Mouse (Mus musculus): ENCODE data around the gene Nxn. TPM values are rescaled to one million over a fixed set of nuclear protein-coding genes. Genes with fewer than 3 reads are reported as not detected.
A peak's percentile ranks its signal among the peaks of the same experiment; 100 is the strongest.

The Nxn gene
- polyA plus RNA-seq, 1 experiment from 2014 or later: 74.8 TPM

DNA sequence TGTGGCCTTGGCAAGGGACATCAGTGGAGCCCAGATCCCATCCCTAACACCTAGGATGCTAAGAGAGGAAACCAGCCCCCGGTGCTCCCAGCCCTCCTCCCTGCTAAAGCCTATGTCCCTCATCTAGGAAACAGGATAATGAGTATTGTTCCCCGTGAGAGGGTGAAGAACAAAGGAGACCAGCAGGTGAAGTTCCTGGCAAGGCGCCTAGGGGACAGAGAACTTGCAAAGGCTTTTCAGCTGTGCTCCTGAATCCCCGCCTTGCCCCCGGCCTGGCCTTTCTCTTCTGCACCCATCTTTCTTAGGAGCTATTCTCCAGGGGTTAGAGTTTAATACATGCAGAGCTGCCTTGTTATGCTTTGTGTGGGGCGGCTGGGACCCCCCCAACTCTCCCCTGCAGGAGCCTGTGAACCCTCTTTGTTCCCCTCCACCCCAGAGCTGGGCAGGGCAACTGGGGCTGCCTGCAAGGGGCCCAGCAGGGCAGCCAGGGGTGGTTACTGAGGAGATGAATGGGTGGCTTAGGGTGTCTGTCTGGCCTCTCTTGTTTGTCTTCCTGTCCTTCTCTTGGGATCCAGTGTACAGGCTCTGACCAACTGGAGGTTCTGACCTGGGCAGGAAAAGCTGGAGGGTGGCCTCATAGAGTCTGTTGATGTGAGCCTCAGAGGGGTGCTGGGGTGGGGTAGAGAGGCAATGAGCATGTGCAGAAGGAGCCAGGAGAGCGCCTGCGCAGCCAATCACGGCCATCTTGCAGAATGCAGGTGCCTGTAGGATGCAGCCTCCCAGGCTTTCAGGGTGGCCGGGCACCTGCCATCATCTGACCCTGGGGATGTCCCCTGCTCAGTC lies 138.5 kb downstream of the Nxn start:
- Histone ChIP-seq H3K36me3 (peaks cover 51% of the 10 kb centered on the region), H3K9ac (no peak overlapping the region), H3K27ac (replicated peaks) (no peak overlapping the region), H3K4me2 (replicated peaks) (no peak overlapping the region), H3K9me3 (replicated peaks) (no peaks in the 10 kb centered on the region), H3K4me3 (replicated peaks) (no peak overlapping the region), H3K4me1 (peaks cover 44% of the 10 kb centered on the region), H3K27me3 (no peaks in the 10 kb centered on the region)
- WGBS: 71% methylated on average over 10 of the region's 10 CpGs
- ATAC-seq (ENCODE audit: insufficient number of reproducible peaks, low FRiP score, low TSS enrichment, low read depth): no peak

- Histone ChIP-seq H3K27me3 (no peaks in the 10 kb centered on the region), H3K4me3 (replicated peaks) (no peak overlapping the region), H3K4me2 (replicated peaks) (no peak overlapping the region), H3K4me1 (peaks cover 54% of the 10 kb centered on the region), H3K27ac (replicated peaks) (no peak overlapping the region), H3K36me3 (peaks cover 47% of the 10 kb centered on the region), H3K9ac (no peak overlapping the region), H3K9me3 (replicated peaks) (no peaks in the 10 kb centered on the region)
- no peak for ATAC-seq (ENCODE audit: insufficient number of reproducible peaks, low FRiP score, low TSS enrichment, low read depth)
- 81% methylated on average over 6 of the region's 6 CpGs for WGBS
Measured at GRCm38 (mm10) chr11:76258511-76258910, 140.4 kb downstream of the Nxn start.

DNA sequence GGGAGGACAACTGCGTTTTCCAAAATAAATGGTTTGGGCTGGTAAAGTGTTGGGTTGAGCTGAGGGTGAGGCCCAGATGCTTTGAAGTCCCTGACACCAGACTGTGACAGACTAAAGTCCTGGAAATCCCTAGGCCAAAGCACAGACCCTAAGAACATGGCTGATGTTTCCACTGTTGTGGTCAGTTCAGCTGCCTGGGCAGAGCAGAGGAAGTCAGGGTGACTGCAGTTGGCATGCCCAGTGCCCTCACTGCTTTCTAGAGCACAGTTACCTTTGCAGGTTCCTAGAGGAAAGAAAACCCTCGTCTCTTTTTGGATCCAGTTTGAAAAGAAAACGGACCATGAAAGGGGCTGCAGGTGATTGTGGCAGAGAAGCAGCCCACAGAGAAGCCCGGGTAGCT lies 141.6 kb downstream of the Nxn start:
- H3K9me3 ChIP-seq (replicated peaks): no peaks in the 10 kb centered on the region
- no peak overlapping the region for H3K4me3 ChIP-seq (replicated peaks)
- no peak for ATAC-seq (ENCODE audit: insufficient number of reproducible peaks, low FRiP score, low TSS enrichment, low read depth)
- WGBS: 74% methylated on average over 4 of the region's 4 CpGs
- peaks cover 51% of the 10 kb centered on the region for H3K4me1 ChIP-seq
- H3K4me2 ChIP-seq (replicated peaks): no peak overlapping the region
- no peak overlapping the region for H3K9ac ChIP-seq
- H3K27ac ChIP-seq (replicated peaks): no peak overlapping the region
- H3K27me3 ChIP-seq: no peaks in the 10 kb centered on the region
- peaks cover 46% of the 10 kb centered on the region for H3K36me3 ChIP-seq

DNA sequence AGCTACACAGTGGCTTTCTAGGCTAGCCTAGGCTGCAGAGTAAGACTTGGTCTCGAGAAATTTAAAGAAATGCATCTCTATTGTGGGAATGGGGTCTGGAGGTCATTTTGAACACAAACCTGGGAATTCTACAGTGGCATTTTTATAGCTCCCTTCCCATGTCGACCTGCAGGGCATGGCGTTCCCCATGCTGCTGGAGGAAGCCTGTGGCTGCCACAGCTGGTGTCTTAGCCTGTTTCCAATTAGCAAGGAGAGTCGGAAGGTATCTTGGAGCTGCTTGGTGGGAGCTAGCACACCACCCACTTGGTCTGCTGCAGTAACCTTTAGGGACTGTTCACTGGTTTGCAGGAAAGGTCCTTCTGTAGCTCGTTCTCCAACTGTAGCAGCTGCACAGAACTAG lies 142.8 kb downstream of the Nxn start:
- peaks cover 55% of the 10 kb centered on the region for H3K4me1 ChIP-seq
- no peak overlapping the region for H3K4me2 ChIP-seq (replicated peaks)
- WGBS: 21% methylated on average over 5 of the region's 5 CpGs
- no peaks in the 10 kb centered on the region for H3K27me3 ChIP-seq
- no peaks in the 10 kb centered on the region for H3K9me3 ChIP-seq (replicated peaks)
- ATAC-seq (ENCODE audit: insufficient number of reproducible peaks, low FRiP score, low TSS enrichment, low read depth): no peak
- peaks cover 41% of the 10 kb centered on the region for H3K36me3 ChIP-seq
- H3K27ac ChIP-seq (replicated peaks): peak overlapping the region; percentile 44
- H3K9ac ChIP-seq: no peak overlapping the region
- H3K4me3 ChIP-seq (replicated peaks): no peak overlapping the region

DNA sequence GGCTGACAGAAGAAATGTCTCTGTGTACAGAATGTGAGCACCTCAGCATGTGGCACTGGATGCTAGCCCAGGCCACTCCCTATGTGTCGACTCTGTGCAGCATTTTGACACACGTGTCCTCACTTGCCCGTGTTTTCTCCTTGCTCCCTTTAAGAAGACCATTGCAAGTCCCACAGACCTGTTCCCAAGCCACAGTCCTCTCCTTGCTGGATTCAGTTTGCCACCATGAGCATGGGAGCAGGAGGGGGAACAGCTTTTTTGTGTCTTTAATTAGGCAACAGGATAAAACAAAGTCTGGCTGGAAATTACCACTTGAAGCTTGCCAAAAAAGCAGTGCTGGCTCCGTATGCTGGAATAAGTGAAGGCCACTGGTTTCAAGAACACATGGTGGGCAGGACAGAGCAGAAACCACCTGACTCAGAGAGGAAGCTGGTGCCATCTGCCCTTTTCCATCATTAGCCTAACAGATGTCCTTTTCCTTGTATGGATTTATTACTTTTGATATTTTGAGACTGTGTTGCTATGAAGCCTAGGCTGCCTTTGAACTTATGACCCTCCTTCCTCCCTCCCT lies 143.4 kb downstream of the Nxn start:
- Histone ChIP-seq H3K4me3 (replicated peaks) (no peak overlapping the region), H3K36me3 (peaks cover 41% of the 10 kb centered on the region), H3K4me2 (replicated peaks) (no peak overlapping the region), H3K4me1 (peaks cover 52% of the 10 kb centered on the region), H3K27me3 (no peaks in the 10 kb centered on the region), H3K27ac (replicated peaks) (peak overlapping the region; percentile 44), H3K9ac (no peak overlapping the region), H3K9me3 (replicated peaks) (no peaks in the 10 kb centered on the region)
- WGBS: 47% methylated on average over 4 of the region's 4 CpGs
- no peak for ATAC-seq (ENCODE audit: insufficient number of reproducible peaks, low FRiP score, low TSS enrichment, low read depth)

- Histone ChIP-seq H3K9me3 (replicated peaks) (no peaks in the 10 kb centered on the region), H3K36me3 (peaks cover 42% of the 10 kb centered on the region), H3K9ac (peak overlapping the region; percentile 12; the same call in 1 of the 2 replicates), H3K27ac (replicated peaks) (peak overlapping the region; percentile 72), H3K4me1 (peaks cover 50% of the 10 kb centered on the region), H3K4me2 (replicated peaks) (no peak overlapping the region), H3K27me3 (no peaks in the 10 kb centered on the region), H3K4me3 (replicated peaks) (no peak overlapping the region)
- ATAC-seq (ENCODE audit: insufficient number of reproducible peaks, low FRiP score, low TSS enrichment, low read depth): 0 out of 2 replicates have a peak, but pooled peaks have one; percentile 44
- WGBS: 72% methylated on average over 4 of the region's 4 CpGs
Measured at GRCm38 (mm10) chr11:76253918-76254264, 145.0 kb downstream of the Nxn start.

DNA sequence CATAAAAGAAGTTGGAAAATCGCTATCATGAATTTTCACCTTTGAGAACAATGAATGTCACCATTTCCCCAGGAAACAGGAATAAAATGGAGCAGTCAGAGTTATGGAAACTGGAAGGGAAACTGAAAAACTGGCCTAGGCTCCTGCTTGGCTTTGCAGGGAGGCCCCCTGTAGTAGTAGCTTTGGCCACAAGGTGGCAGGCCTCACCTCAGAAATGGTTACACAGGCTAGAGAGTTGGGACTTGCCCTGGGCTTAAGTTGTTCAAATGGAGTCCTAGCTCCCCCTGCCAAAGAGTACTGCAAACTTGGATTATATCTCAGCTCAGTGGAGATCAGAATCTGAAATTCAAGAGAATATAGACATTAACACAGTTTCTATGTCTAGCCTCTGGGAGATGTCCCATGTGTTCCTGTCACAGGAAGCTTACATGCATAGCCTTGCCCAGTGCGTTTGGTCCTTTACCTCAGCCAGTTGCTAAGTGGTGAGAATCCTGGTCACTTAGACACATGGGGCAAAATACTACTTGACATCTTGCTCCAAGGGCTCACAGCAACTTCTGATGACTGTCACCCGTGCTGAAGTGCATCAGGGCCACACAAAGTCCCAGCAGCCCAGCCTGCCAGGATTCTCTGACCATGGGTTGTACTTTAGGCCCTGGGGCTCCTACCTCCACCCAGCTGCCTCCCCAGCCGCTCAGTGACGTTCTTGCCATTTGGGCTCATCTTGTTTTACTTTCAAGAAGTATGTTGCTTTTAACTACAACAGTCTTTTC lies 145.6 kb downstream of the Nxn start:
- Histone ChIP-seq H3K36me3 (peaks cover 43% of the 10 kb centered on the region), H3K4me1 (peaks cover 50% of the 10 kb centered on the region), H3K4me2 (replicated peaks) (no peak overlapping the region), H3K9ac (no peak overlapping the region), H3K27me3 (no peaks in the 10 kb centered on the region), H3K27ac (replicated peaks) (peak overlapping the region; percentile 72), H3K4me3 (replicated peaks) (no peak overlapping the region), H3K9me3 (replicated peaks) (no peaks in the 10 kb centered on the region)
- WGBS: 37% methylated on average over 5 of the region's 5 CpGs
- ATAC-seq (ENCODE audit: insufficient number of reproducible peaks, low FRiP score, low TSS enrichment, low read depth): peak; percentile 84

GRCm38 (mm10) chr11:76252036-76252435 lies 146.9 kb downstream of the Nxn start:
- Histone ChIP-seq H3K27me3 (no peaks in the 10 kb centered on the region), H3K4me2 (replicated peaks) (no peak overlapping the region), H3K36me3 (peaks cover 35% of the 10 kb centered on the region), H3K4me1 (peaks cover 46% of the 10 kb centered on the region), H3K9ac (no peak overlapping the region), H3K4me3 (replicated peaks) (no peak overlapping the region), H3K9me3 (replicated peaks) (no peaks in the 10 kb centered on the region), H3K27ac (replicated peaks) (0 out of 2 replicates have a peak overlapping the region, but pooled peaks have one; percentile 17)
- ATAC-seq (ENCODE audit: insufficient number of reproducible peaks, low FRiP score, low TSS enrichment, low read depth): no peak
- 54% methylated on average over 3 of the region's 3 CpGs for WGBS

GRCm38 (mm10) chr11:76247239-76247638 lies 151.7 kb downstream of the Nxn start:
- Histone ChIP-seq H3K4me1 (peaks cover 24% of the 10 kb centered on the region), H3K9me3 (replicated peaks) (no peaks in the 10 kb centered on the region), H3K27ac (replicated peaks) (no peak overlapping the region), H3K27me3 (no peaks in the 10 kb centered on the region), H3K9ac (no peak overlapping the region), H3K4me3 (replicated peaks) (no peak overlapping the region), H3K36me3 (peaks cover 31% of the 10 kb centered on the region), H3K4me2 (replicated peaks) (no peak overlapping the region)
- 46% methylated on average over 2 of the region's 2 CpGs for WGBS
- ATAC-seq (ENCODE audit: insufficient number of reproducible peaks, low FRiP score, low TSS enrichment, low read depth): no peak

- Histone ChIP-seq H3K4me3 (replicated peaks) (no peak overlapping the region), H3K27me3 (no peaks in the 10 kb centered on the region), H3K27ac (replicated peaks) (no peak overlapping the region), H3K9me3 (replicated peaks) (no peaks in the 10 kb centered on the region), H3K9ac (no peak overlapping the region), H3K4me2 (replicated peaks) (no peak overlapping the region), H3K36me3 (peaks cover 31% of the 10 kb centered on the region), H3K4me1 (peaks cover 19% of the 10 kb centered on the region)
- no peak for ATAC-seq (ENCODE audit: insufficient number of reproducible peaks, low FRiP score, low TSS enrichment, low read depth)
Measured at GRCm38 (mm10) chr11:76246439-76246838, 152.5 kb downstream of the Nxn start.

GRCm38 (mm10) chr11:76243811-76244546 lies 155.0 kb downstream of the Nxn start:
- Histone ChIP-seq H3K36me3 (peaks cover 24% of the 10 kb centered on the region), H3K27ac (replicated peaks) (peak overlapping the region; percentile 86; the same call in 1 of the 2 replicates), H3K4me2 (replicated peaks) (peak overlapping the region; percentile 80), H3K9ac (peak overlapping the region; percentile 88), H3K4me3 (replicated peaks) (peak overlapping the region; percentile 94), H3K4me1 (peaks cover 19% of the 10 kb centered on the region), H3K9me3 (replicated peaks) (no peaks in the 10 kb centered on the region), H3K27me3 (no peaks in the 10 kb centered on the region)
- WGBS: 1% methylated on average over 34 of the region's 34 CpGs
- ATAC-seq (ENCODE audit: insufficient number of reproducible peaks, low FRiP score, low TSS enrichment, low read depth): no peak
